Mouse (Mus musculus): ENCODE data around the gene Ndufs6.

DNA sequence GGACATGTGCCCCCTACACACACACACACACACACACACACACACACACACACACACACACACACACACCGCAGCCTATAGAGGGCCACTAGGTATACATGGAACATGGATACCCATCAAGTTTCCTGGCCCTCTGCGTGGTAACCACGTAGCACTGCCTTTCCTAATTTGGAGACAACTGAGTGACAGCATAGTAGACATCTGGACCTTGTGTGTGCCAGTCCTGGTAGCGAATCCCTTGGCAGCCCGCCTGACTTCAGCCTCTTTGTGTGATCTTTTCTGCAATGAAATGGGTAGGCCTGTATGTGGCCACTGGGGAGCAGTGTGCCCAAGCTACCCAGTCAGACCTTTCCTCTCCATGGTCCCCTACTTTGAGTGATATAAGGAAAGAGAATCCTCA lies 29.0 kb downstream of the Ndufs6 start:
- TF ChIP-seq CTCF (conservative IDR thresholded peaks at IDR 0.05; ENCODE audit: low read length) (no peak), NANOG (IDR thresholded peaks at IDR 0.05; ENCODE audit: borderline replicate concordance, low read length) (no peak)

All from E14TG2a.4 (cell line).